Mouse (Mus musculus) midbrain, postnatal 0 days (tissue): ENCODE results near the gene Fbxl21. TPM values are rescaled to one million over a fixed set of nuclear protein-coding genes. Genes with fewer than 3 reads are reported as not detected.

ENCODE experiments used
- ATAC-seq: fragments of 200-750 bp; cut with Nextera tagmentation; 2 replicates; pipeline ENCODE4 v1.8.0; 2017; ENCODE audit warnings: moderate number of reproducible peaks, mild to moderate bottlenecking, moderate TSS enrichment, moderate library complexity; ENCODE audit not compliant: low FRiP score
- DNase-seq: peaks from one replicate; pipeline ENCODE4 v3.0.0-alpha.2; 2015; ENCODE audit warnings: low spot score
- H3K27ac ChIP-seq: fragments of 300-500 bp; sonication (generic); 2 replicates; pipeline ENCODE4 v1.5.1; 2014; ENCODE audit warnings: low read depth, mild to moderate bottlenecking, low read length, mixed read lengths
- H3K27me3 ChIP-seq: fragments of 300-500 bp; sonication (generic); 2 replicates; pipeline ENCODE4 v1.6.1; 2014; ENCODE audit warnings: low read length, control low read depth, mixed read lengths; ENCODE audit not compliant: insufficient read depth
- H3K36me3 ChIP-seq: fragments of 300-500 bp; sonication (generic); 2 replicates; pipeline ENCODE4 v1.6.1; 2014; ENCODE audit warnings: low read length, control low read depth, mixed read lengths; ENCODE audit not compliant: insufficient read depth
- H3K4me1 ChIP-seq: fragments of 300-500 bp; sonication (generic); 2 replicates; pipeline ENCODE4 v1.6.1; 2014; ENCODE audit warnings: mild to moderate bottlenecking, control low read depth, antibody characterized with exemption, low read length, mixed read lengths; ENCODE audit not compliant: insufficient read depth
- H3K4me2 ChIP-seq: fragments of 300-500 bp; sonication (generic); 2 replicates; pipeline ENCODE4 v1.6.1; 2014; ENCODE audit warnings: low read depth, mild to moderate bottlenecking, low read length, mixed read lengths; ENCODE audit not compliant: poor library complexity, severe bottlenecking
- H3K4me3 ChIP-seq: fragments of 300-500 bp; sonication (generic); 2 replicates; pipeline ENCODE4 v1.5.1; 2014; ENCODE audit warnings: low read depth, mild to moderate bottlenecking, low read length, moderate library complexity
- H3K9ac ChIP-seq: fragments of 300-500 bp; sonication (generic); replicated peaks from 2 replicates; pipeline ENCODE4 v1.6.1; 2014; ENCODE audit warnings: mild to moderate bottlenecking, low read length, moderate library complexity, mixed read lengths; ENCODE audit not compliant: poor library complexity, severe bottlenecking
- H3K9me3 ChIP-seq: fragments of 300-500 bp; sonication (generic); 2 replicates; pipeline ENCODE4 v1.6.1; 2016; ENCODE audit warnings: low read length, control low read depth
- CTCF ChIP-seq: IDR thresholded peaks from 2 replicates; pipeline ENCODE4 v1.5.1; 2016; ENCODE audit warnings: antibody characterized with exemption, mild to moderate bottlenecking
- WGBS: fragments of 180-500 bp; shearing (Covaris S2); extraction: QIAGEN DNeasy Blood & Tissue Kit; methylation state at CpG from one replicate; pipeline ENCODE4 v1.1.7; 2014; 5-methylcytosine and 5-hydroxymethylcytosine counted together
- polyA plus RNA-seq: library from polyadenylated mRNA; unstranded; fragments of >200 nt; fragmentation: Nextera tagmentation; extraction: Ambion mirVana; gene quantifications from 2 replicates; pipeline ENCODE4 v1.2.1, GENCODE M21; 2015
- total RNA-seq: library from RNA; depleted of rRNA; stranded (reverse); fragments of >200 nt; gene quantifications from 2 replicates; pipeline ENCODE4 v1.2.3, GENCODE M21; 2014; rRNA removed

Fbxl21 gene
- total and polyA plus RNA-seq, 2 experiments from 2014 or later: 4.3 to 7.2 TPM

- no peak overlapping the region for H3K4me2 ChIP-seq
- no peaks in the 10 kb centered on the region for H3K27me3 ChIP-seq
- no peaks in the 10 kb centered on the region; the same call in 1 of the 2 replicates for H3K4me1 ChIP-seq
- H3K27ac ChIP-seq: no peak overlapping the region
- DNase-seq: no peak
- 31% methylated on average over 3 of the region's 3 CpGs for WGBS
- no peaks in the 10 kb centered on the region for H3K9me3 ChIP-seq
- no peak overlapping the region for H3K4me3 ChIP-seq
- H3K9ac ChIP-seq: no peak overlapping the region
- ATAC-seq: no peak
- TF ChIP-seq CTCF: no peak
- no peaks in the 10 kb centered on the region for H3K36me3 ChIP-seq
Measured at GRCm38 (mm10) chr13:56582720-56583119, 60.4 kb downstream of the Fbxl21 start.

GRCm38 (mm10) chr13:56586046-56586445 lies 63.8 kb downstream of the Fbxl21 start:
- H3K36me3 ChIP-seq: no peaks in the 10 kb centered on the region
- DNase-seq (no peak), ATAC-seq (no peak)
- H3K4me3 ChIP-seq: no peak overlapping the region
- no peak overlapping the region for H3K4me2 ChIP-seq
- H3K9ac ChIP-seq: no peak overlapping the region
- no peaks in the 10 kb centered on the region; the same call in 1 of the 2 replicates for H3K4me1 ChIP-seq
- no peak overlapping the region for H3K27ac ChIP-seq
- 85% methylated on average over 3 of the region's 3 CpGs for WGBS
- no peak for TF ChIP-seq CTCF
- H3K9me3 ChIP-seq: no peaks in the 10 kb centered on the region
- no peaks in the 10 kb centered on the region for H3K27me3 ChIP-seq

Other genes starting within 250 kb of the Fbxl21 start
- gene Cxcl14, start 225.9 kb upstream of the Fbxl21 start, total RNA-seq: 31.5 and 34.1 TPM in 2 replicates
- gene Cxcl14, start 225.9 kb upstream of the Fbxl21 start, polyA plus RNA-seq: 32.7 and 37.0 TPM in 2 replicates
- not detected in 2 replicates for gene Gm3045, start 95.9 kb upstream of the Fbxl21 start, total RNA-seq
- not detected in 2 replicates for gene Gm3045, start 95.9 kb upstream of the Fbxl21 start, polyA plus RNA-seq
- gene Slc25a48, start 84.1 kb upstream of the Fbxl21 start, total RNA-seq: 0.05 and 0.28 TPM in 2 replicates
- gene Slc25a48, start 84.1 kb upstream of the Fbxl21 start, polyA plus RNA-seq: 0.04 TPM in 1 of 2 replicates, not detected in the other
- gene Il9, start 40.2 kb upstream of the Fbxl21 start, total RNA-seq: not detected in 2 replicates
- not detected in 2 replicates for gene Il9, start 40.2 kb upstream of the Fbxl21 start, polyA plus RNA-seq
- gene Lect2, start 26.0 kb downstream of the Fbxl21 start, total RNA-seq: not detected in 2 replicates
- not detected in 2 replicates for gene Lect2, start 26.0 kb downstream of the Fbxl21 start, polyA plus RNA-seq
- gene Tgfbi, start 87.1 kb downstream of the Fbxl21 start, total RNA-seq: 6.3 and 7.5 TPM in 2 replicates
- gene Tgfbi, start 87.1 kb downstream of the Fbxl21 start, polyA plus RNA-seq: 3.0 and 3.4 TPM in 2 replicates
- 37.4 and 40.6 TPM in 2 replicates for gene Smad5, start 180.5 kb downstream of the Fbxl21 start, total RNA-seq
- gene Smad5, start 180.5 kb downstream of the Fbxl21 start, polyA plus RNA-seq: 10.7 and 14.8 TPM in 2 replicates
- gene Gm45623, start 231.4 kb downstream of the Fbxl21 start, total RNA-seq: 7.9 and 11.3 TPM in 2 replicates
- 2.0 and 2.2 TPM in 2 replicates for gene Gm45623, start 231.4 kb downstream of the Fbxl21 start, polyA plus RNA-seq